Mouse (Mus musculus): Measurements from ENCODE around the gene Inhba.

- TF ChIP-seq GATA1 (IDR thresholded peaks at IDR 0.05; ENCODE audit: low read length) (no peak), TAL1 (IDR thresholded peaks at IDR 0.05; ENCODE audit: low read length) (no peak)
Observed at GRCm38 (mm10) chr13:16011372-16012242, at the start of gene Inhba.

Data from erythroblast, embryonic 14.5 days (primary cell).